Mouse (Mus musculus) frontal cortex, adult (tissue): Measurements from ENCODE around the gene Stxbp2.
"Not testable (repeated sequence)": the region's sequence is repeated elsewhere in the genome, so short reads cannot be mapped to it uniquely, and the experiment has no call there.

Source experiments
- ATAC-seq: cut with Nextera tagmentation; 2 replicates; pipeline ENCODE4 v1.9.2; 2017; ENCODE audit warnings: mild to moderate bottlenecking, moderate library complexity, mixed read lengths; ENCODE audit not compliant: low TSS enrichment

Gene Stxbp2

DNA sequence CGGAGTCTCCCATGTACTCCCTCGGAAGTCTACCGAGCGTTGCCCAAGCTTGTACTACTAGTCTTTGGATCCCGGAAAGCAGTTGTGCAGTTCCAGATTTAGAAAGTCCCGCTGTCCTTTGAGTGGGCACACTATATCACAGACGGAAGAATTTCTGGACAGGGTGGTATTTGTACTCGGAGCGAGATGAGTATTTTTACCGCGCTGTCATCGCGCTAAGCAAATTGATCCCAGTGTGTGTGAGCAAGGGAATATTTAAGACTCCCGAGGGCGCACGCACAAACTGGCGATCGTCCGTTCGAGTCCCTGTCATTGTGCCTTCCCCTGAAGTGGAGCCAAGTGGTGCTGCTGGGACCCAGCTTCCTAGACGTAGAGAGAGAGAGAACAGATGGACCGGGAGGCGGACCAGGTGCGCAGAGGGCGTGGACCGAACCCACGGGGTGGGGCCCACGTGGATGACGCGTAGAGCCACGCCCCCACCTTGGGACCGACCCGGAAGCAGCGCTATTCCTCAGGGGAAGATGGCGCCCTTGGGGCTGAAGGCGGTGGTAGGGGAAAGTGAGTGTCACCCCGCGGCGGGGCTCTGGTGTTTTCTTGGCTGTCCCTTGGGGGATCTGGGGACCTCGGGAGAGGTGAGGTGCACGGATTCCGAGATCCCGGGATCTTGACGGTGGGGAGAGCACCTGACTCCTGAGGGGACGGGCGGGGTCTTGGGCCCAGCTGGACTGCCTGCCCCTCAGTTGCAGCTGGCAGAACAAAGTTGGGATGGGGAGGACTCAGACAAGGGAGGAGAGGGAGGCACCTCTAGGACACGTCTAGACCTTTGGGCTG is at the start of gene Stxbp2:
Gene Stxbp2, plus strand, starts transcription at position 309 of the 831 bp plus-strand sequence.
- ATAC-seq: peak; percentile 85

DNA sequence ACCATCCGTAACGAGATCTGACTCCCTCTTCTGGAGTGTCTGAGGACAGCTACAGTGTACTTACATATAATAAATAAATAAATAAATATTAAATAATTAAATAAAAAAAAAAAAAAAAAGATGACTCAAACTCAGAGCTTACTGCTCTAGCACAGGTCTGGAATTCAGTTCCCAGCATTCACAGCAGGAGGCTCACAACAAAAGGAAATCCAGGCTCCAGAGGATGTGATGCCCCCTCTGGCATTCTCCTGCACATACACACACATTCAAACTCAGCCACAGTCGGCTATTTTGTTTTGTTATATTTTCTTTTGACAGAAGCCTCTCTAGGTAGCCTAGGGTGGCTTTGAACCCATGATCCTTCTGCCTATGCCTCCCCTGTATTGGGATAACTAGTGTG is 48.8 kb upstream of the Stxbp2 start:
- not testable (repeated sequence) for ATAC-seq

DNA sequence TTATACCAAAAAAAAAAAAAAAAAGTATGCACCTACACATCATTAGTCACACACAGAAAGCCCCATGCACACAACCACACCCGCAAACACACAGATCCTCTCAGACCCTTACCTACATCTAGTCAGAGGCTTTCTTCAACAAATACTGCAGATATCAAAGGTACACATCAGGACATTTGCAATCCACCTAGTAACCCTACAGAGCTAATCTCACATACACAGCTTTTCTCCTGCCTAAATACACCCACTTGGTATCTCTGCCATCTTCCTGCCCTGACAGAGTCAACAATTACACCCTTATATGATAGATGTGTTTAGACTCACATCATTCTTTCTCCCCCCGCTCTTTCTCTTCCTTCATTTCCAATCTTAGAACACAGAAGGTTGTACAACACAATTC is 44.3 kb upstream of the Stxbp2 start:
- no peak for ATAC-seq

DNA sequence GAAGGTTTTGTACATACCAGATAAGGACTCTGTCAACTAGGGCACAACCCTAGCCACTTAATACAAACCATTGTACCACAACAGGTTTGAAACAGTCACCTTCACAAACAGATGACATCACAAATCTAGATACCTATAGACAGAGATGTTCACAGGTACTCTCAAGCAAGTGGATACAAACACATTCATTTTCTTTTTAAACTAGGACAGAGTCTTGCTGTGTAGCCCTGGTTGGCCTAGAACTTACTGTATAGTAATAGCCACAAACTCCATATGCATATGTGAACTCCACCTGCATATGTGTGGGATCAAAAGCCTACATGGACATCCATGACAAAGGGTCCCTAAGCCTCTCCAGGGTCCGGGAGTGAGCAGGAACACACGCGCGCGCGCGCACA is 43.8 kb upstream of the Stxbp2 start, which contains the start of gene Camsap3:
Gene Camsap3, plus strand, starts transcription at position 301 of the 398 bp plus-strand sequence.
- ATAC-seq: no peak

DNA sequence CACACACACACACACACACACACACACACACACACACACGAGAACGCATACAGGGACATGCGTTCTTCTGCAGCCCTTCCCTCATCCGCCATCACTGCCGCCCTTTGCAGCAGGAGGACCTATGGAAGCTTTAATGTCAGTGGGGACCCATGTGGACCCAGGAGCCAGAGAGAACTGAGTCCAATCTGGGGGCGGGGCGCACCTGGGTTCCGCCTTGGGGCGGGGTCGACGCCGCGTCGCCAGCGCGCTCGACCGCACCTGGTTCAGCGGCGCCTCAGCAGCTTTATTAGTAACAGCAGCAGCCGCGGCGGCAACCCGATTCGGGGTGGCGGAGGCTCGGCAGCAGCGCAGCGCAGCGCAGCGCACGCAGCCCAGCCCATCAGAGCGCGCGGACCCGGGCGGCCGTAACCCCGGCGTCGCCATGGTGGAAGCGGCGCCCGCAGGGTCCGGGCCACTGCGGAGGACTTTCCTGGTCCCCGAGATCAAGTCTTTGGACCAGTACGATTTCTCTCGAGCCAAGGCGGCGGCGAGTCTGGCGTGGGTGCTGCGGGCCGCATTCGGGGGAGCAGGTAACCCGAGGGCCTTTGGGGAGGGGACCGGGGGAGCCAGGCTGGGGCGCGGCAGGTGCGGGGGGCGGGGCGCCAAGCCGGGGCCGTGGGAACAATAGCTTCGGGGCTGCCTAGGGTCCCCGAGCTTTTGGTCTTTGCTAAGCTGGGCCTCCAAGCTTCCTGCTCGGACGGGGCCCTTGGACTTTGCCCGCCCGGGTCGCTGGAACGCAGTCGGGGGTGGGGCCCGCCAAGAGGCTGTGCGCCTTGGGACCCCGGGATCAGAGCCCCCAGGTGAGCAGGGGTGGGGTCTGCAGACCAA is 43.1 kb upstream of the Stxbp2 start:
- ATAC-seq: peak; percentile 91

DNA sequence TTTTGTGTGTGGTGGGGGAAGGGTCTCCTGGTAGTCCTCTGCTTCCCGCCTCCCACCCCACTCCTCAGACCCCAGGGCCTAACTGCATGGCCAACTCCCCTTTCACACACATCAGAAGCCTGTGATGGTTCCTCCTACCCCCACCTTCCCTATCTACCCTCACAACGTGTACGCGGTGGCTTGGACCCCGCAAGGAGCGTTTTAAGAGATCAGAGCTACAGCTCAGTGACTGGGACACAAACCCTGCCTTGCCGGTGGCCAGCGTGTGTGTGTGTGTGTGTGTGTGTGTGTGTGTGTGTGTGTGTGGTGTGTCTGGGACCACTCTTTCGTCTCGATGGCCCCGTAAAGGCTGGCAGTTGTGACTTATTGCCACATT is 42.5 kb upstream of the Stxbp2 start:
- no peak; the same call in 1 of the 2 replicates for ATAC-seq

DNA sequence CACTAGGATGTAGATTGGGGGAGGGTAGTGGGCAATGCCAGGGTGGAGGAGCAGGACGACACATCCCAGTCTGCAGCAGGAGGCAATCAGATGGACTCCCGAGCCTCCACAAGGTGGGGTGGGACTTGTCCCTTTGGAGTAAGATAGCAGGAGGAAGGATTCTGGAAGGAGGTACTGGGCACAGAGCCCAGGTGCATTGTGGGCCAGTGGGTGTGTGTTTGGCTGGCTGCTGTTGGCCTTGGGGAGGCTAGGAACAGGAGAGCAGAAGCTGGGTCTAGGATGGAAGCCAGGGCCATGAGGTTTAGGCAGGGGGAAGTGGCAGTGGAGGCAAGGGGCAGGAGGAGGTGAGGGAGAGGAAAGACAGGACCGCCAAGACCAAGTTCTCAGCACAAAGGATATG is 37.3 kb upstream of the Stxbp2 start:
- peak; percentile 41; the same call in 1 of the 2 replicates for ATAC-seq

DNA sequence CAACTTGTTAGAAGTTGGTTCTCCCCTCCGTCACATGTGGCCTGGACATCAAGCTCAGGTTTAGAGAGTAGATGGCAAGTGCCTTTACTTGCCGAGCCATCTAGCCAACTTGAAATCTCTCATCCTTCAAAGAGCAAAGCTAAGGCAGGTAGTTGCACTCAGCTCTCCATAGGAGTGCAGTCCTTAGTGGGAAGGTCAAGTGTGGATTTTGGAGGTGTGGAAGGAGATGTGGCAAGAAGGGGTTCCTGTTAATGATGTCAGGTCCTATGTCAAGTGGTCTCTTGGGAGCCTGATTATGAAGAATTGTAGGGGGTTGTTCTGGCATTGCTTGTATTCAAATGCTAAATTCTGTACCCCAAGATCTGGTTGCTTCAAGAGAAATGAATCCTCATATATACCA is 36.3 kb upstream of the Stxbp2 start:
- ATAC-seq: no peak

DNA sequence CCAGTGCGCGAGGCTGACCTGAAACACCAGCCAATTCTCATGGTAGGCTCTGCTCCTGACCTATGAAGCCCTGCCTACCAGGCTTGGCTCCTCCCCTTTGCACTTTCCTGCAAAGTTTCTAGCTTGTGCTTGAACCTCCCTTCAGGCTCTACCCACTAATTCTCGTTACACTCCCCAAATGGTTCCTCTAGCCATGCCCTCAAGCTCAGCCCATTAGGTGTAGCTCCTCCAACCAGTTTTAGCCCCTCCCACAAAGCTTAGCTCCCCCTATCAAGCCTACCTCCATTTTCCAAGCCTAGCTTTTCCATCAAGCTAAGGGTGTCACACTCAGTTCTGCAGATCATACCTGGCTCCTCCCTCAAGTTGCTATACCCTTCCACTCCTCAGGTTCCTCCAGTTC is 32.7 kb upstream of the Stxbp2 start:
- no peak for ATAC-seq

DNA sequence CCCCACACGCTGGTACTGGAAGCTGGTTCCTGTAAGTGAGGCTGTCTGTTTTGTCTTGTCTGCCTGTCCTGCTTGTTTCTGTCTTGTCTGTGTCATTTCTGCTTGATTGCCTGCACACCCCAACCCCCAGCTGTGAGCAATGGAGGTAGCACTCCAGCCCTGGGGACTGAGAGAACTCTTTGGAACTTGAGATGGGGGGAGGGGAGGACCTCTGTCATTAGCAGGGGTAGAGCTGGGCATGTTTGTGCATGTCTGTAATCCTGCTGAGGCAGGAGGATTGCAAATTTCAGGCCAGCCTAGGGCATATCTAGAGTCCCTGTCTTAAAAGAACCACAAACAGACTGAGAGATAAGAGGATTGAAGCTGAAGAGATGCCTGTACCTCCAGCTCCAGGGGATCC is 31.5 kb upstream of the Stxbp2 start:
- ATAC-seq: no peak

DNA sequence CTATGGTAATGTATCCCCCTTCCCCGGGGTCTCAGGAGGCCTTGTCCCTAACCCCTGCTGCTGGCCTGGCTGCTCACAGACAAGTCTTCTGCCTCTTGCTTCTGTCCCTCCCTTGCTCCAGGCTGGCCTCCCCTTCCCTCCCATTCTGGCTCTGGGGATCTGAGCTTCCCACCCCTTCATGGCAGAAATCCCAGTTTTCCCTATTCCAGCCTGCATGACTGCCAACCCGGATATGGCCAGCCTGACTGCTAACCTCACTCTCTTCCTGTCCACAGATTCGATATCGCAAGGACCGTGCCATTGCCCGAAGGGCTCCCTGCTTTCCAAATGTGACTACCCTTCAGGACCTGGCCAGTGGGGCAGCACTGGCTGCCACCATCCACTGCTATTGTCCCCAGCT is 30.4 kb upstream of the Stxbp2 start:
- no peak for ATAC-seq

DNA sequence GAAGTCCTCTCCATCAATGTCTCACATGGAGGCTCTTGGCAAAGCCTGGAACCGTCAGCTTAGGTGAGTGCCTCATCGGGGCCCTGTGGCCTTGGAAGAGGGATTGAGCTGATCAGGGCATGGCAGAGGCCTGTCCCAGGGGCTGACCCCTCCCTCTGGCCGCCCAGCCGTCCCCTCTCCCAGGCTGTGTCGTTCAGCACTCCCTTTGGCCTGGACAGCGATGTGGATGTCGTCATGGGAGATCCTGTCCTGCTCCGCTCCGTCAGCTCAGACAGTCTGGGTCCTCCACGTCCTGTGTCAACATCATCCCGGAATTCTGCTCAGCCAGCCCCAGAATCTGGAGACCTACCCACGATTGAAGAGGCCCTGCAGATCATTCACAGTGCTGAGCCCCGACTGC is 27.3 kb upstream of the Stxbp2 start:
- no peak for ATAC-seq

DNA sequence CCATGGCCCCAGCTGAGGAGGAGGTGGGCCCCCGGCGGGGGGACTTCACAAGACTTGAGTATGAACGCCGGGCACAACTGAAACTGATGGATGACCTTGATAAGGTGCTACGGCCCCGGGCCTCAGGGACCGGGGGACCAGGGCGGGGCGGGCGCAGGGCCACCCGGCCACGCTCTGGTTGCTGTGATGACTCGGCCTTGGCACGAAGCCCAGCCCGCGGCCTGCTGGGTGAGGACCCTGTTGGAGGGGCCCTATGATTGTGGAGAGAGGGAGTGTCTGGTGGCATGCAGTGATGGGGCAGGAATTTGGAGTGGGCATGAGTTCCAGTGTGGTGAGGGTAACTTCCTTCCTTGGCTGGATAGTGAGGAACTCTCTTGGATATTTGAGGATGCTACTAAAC is 24.2 kb upstream of the Stxbp2 start:
- no peak for ATAC-seq

DNA sequence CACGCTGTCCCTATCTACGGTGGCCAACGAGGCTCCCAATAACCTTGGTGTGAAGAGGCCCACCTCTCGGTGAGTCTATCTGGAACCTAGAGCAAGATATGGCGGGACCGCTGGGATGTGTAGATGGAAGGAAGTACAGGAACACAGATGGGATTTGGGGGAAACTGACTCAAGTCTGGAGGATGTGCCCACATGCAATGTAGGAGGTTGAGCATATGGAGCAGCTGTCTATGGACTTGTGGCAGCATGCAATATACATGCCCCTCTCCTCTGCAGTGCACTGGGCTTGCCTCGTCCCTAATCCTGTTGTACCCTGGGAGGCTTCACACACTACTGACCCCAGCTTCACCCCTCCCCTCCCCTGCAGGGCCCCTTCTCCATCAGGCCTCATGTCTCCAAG is 22.9 kb upstream of the Stxbp2 start:
- ATAC-seq: peak; percentile 21; the same call in 1 of the 2 replicates

DNA sequence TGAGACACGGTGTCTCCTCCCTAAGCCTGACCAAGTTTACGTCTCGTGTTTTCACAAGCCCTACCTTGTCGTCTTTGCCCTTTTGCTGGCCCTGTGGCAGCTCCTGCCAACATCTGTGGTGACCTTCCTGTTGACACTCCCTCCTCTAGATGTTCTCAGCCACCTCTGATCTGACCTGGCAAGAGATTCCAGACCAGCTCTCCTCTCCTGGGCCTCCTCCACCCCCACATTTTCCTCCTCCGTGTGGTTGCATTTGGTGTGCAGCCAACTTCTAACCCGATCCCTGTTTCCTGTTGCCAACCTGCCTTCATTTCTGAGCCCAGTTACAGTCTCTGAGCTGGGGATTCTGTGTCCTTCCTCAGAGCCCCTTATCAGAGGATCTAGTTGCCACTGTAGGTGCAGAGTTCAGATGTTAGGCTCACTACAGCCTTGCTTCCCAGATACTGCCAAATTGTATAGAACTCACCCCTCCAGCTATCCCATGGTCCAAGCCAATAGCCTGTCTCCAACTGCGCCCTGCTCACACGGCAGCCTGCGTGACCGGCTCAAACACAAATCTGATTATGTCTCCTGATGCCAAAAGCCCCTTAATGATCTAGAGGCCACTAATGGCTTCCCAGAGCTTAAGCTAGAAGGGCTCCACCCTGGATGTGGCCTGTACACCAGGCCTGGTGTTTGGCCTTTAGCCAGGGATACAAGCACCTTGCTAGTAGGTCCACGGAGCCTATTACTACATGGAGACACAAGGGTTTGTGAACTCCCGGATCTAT is 21.5 kb upstream of the Stxbp2 start:
- ATAC-seq: peak; percentile 6; the same call in 1 of the 2 replicates

DNA sequence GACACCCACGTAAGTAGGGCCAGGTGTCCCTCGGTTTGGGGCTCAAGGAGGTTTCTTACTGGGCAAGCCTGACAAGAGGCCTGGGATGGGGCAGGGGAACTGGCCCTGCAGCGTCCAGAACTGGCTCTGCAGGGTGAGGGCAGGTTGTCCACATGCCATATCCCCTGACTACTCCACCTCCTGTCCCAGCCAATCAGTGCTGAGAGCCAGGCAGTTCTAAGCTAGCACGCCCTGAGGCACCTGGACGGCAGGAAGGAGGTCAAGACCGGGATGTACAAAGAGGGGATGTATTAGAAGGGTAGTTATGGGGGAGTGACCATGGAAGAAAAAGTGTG is 21.0 kb upstream of the Stxbp2 start:
- no peak for ATAC-seq

DNA sequence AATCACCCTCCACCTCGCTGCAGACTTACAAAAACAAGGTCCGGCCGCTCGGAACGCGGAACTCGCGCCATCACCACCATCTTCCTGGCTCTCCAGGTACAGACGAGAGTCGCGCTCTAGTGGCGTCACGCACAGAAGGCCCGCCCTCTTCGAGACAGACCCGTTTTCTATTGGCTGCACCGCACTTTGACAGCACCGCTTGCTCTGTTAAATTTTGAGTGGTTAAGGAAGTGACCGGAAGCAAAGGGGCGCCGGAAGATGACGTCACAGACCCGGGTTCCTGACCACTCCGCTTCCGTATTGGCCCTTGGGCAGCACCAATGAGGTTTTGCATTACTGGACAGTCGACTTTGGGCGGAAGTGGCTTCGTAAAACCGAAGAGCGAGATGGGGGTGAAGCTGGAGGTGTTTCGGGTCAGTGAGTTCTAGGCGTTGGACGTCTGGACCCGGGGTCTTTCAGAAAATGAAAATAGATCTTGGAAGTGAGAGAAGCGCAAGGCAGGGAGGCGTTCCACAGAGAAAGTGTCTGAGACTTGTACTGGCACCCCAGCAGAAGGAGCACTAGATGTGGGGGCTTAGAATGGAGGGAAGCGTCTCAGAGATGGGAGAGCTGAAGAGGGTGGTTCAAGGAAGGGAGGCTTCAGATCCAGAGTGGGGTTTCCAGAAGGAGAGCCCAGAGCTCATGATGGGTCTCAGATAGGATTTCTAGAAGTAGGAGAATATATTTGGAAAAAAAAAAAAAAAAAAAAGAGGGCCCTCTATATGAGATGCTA is 9.4 kb upstream of the Stxbp2 start, which contains the start of the genes Xab2 and Pet100:
Gene Xab2, minus strand, starts transcription at position 118 of the 772 bp plus-strand sequence.
Gene Pet100, plus strand, starts transcription at position 350 of the 772 bp plus-strand sequence.
- peak; percentile 93 for ATAC-seq

DNA sequence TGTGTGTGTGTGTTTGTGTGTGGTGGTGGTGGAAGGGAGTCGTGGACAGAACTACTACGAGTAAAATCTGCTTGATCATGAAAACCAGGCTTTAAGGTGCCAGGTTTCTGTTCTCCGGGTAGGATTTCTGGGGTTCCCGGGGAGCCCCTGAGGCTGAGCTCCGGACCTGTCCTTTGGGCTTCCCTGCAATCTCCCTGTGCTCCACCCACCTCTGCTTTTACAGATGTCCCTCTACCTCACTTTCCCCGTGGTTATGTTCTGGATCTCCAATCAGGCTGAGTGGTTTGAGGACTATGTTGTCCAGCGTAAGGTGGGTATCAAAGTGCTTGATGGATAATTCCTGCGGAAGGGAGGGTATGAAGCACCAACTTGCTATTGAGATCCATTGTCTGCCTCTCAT is 8.6 kb upstream of the Stxbp2 start:
- ATAC-seq: no peak

DNA sequence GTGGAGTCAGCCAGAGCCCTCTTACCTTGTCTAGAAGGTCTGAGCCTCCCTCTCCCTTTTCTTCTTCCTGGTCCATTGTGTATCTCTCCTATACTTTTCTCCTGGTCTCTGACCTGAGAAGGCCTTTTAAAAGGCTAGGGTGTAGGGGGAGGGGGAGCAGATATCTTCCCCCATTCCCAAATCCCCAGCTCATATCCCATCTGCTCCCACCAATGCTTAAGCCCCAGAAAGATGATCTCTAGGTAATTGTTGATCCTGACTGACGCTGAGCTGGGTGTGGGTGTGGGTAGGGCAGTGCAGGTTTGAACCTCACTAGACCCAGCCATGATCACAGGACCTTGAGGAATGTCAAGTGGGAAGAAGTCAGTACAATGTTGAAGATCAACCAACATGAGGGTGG is 5.3 kb upstream of the Stxbp2 start, which contains the start of gene Pcp2:
Gene Pcp2, minus strand, starts transcription at position 101 of the 400 bp plus-strand sequence.
- no peak for ATAC-seq

DNA sequence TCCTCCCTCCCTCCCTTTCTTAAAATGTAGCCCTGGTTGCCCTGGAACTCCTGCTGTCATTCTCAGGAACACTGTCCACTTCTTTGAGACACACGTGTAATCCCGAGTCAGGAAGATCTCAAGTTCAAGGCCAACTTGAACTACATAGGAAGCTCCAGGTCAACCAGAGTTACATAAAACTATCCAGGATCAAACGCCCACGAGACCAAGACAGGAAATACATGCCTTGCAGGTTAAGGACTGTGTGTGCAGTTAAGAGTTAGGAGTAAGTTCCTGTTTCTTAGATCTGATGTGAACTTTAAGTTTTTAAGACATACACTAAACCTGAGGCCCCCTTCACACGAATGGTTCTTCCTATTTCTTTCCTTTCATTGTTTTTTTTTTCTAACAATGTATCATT is 3.8 kb upstream of the Stxbp2 start:
- ATAC-seq: no peak

DNA sequence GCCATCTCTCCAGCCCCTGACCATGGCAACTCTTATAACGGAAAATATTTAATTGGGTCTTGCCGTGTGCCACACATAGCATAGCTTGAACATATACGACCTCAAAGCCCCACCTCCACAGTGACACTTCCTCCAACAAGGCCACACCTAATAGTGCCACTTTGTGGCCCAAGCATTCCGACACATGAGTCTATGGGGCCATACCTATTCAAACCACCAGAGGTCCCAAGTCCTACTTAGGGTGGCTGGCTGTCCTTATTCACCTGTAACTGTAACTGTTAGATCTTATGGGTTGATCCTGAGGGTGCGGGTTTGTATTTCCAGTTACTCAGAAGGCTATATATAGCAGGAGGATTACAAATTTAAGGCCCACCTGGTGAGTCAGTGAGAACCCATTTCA is 2.7 kb upstream of the Stxbp2 start:
- ATAC-seq: 0 out of 2 replicates have a peak, but pooled peaks have one; percentile 42
